Mouse (Mus musculus) stomach, embryonic 15.5 days (tissue): ENCODE data around the gene Flnb. TPM values are rescaled to one million over a fixed set of nuclear protein-coding genes. Genes with fewer than 3 reads are reported as not detected.

Experiments used
- polyA plus RNA-seq: library from polyadenylated mRNA; unstranded; fragments of >200 nt; fragmentation: Nextera tagmentation; extraction: Ambion mirVana; gene quantifications from 2 replicates; pipeline ENCODE4 v1.2.1, GENCODE M21; 2015

The Flnb gene
- polyA plus RNA-seq, 1 experiment from 2014 or later: 17.4 TPM

Other genes with a start within 250 kb of the Flnb start
- gene Gm3558, start 249.4 kb upstream of the Flnb start, polyA plus RNA-seq: 0.17 and 0.48 TPM in 2 replicates
- not detected in 2 replicates for gene Gm10338, start 222.4 kb upstream of the Flnb start, polyA plus RNA-seq
- gene Gm10128, start 174.0 kb upstream of the Flnb start, polyA plus RNA-seq: not detected in 2 replicates
- gene Gm26661, start 26.4 kb upstream of the Flnb start, polyA plus RNA-seq: 0.32 TPM in 1 of 2 replicates, not detected in the other
- gene Gm45521, start 139.3 kb downstream of the Flnb start, polyA plus RNA-seq: 0.21 TPM in 1 of 2 replicates, not detected in the other
- gene Dnase1l3, start 176.6 kb downstream of the Flnb start, polyA plus RNA-seq: 0.94 and 0.99 TPM in 2 replicates
- gene Abhd6, start 184.9 kb downstream of the Flnb start, polyA plus RNA-seq: 18.9 and 21.2 TPM in 2 replicates